Mouse (Mus musculus) erythroblast, embryonic 14.5 days (primary cell): ENCODE results near the gene Nmnat1. TPM values are rescaled to one million over a fixed set of nuclear protein-coding genes. Genes with fewer than 3 reads are reported as not detected.

Experiments
- H3K27me3 ChIP-seq: 2 replicates; pipeline ENCODE4 v1.6.1; 2012; ENCODE audit warnings: inconsistent platforms; ENCODE audit not compliant: control insufficient read depth
- H3K36me3 ChIP-seq: 2 replicates; pipeline ENCODE4 v1.6.1; 2012; ENCODE audit warnings: mild to moderate bottlenecking, inconsistent platforms; ENCODE audit not compliant: control insufficient read depth
- H3K4me1 ChIP-seq: 2 replicates; pipeline ENCODE4 v1.6.1; 2012; ENCODE audit warnings: inconsistent platforms; ENCODE audit not compliant: control insufficient read depth
- H3K4me3 ChIP-seq: replicated peaks from 2 replicates; pipeline ENCODE3; 2012; ENCODE audit warnings: moderate library complexity, mild to moderate bottlenecking, inconsistent platforms
- H3K9me3 ChIP-seq: 2 replicates; pipeline ENCODE4 v1.6.1; 2012; ENCODE audit warnings: low read length, inconsistent platforms, mixed read lengths; ENCODE audit not compliant: control insufficient read depth
- GATA1 ChIP-seq: IDR thresholded peaks from 2 replicates; pipeline ENCODE4 v1.6.1; 2012; ENCODE audit warnings: low read length, inconsistent platforms, mixed read lengths
- TAL1 ChIP-seq: IDR thresholded peaks from 3 replicates; pipeline ENCODE4 v1.6.1; 2012; ENCODE audit warnings: low read length, inconsistent platforms, mixed read lengths
- polyA plus RNA-seq: library from polyadenylated mRNA; stranded (reverse); fragments of >175 nt; gene quantifications from 2 replicates; pipeline ENCODE4 v1.2.3, GENCODE M21; 2012

Nmnat1 gene
- polyA plus RNA-seq, 1 experiment = 0.17 TPM

- H3K4me1 ChIP-seq = peaks cover 17% of the 10 kb centered on the region
- no peak for TF ChIP-seq GATA1
- no peak for TF ChIP-seq TAL1
- peaks cover 21% of the 10 kb centered on the region for H3K27me3 ChIP-seq
- H3K4me3 ChIP-seq = peak overlapping the region; percentile 70
- no peaks in the 10 kb centered on the region for H3K36me3 ChIP-seq
- H3K9me3 ChIP-seq = peaks cover 2% of the 10 kb centered on the region; the same call in 1 of the 2 replicates
Observed at GRCm38 (mm10) chr4:149518351-149519220, 33.6 kb upstream of the Nmnat1 start.

GRCm38 (mm10) chr4:149517868-149518340, 32.9 kb upstream of the Nmnat1 start, which contains the start of gene Ctnnbip1:
TSS of gene Ctnnbip1 (plus strand) at chr4:149518236.
- no peak for TF ChIP-seq GATA1
- TF ChIP-seq TAL1 = no peak
- peaks cover 2% of the 10 kb centered on the region; the same call in 1 of the 2 replicates for H3K9me3 ChIP-seq
- H3K4me1 ChIP-seq = peaks cover 17% of the 10 kb centered on the region
- peaks cover 21% of the 10 kb centered on the region for H3K27me3 ChIP-seq
- peak within 1 kb of the TSS; percentile 70 for H3K4me3 ChIP-seq
- H3K36me3 ChIP-seq = no peaks in the 10 kb centered on the region

GRCm38 (mm10) chr4:149515706-149516105, 30.7 kb upstream of the Nmnat1 start:
- no peaks in the 10 kb centered on the region for H3K36me3 ChIP-seq
- peaks cover 17% of the 10 kb centered on the region for H3K4me1 ChIP-seq
- no peak for TF ChIP-seq GATA1
- TF ChIP-seq TAL1 = no peak

DNA sequence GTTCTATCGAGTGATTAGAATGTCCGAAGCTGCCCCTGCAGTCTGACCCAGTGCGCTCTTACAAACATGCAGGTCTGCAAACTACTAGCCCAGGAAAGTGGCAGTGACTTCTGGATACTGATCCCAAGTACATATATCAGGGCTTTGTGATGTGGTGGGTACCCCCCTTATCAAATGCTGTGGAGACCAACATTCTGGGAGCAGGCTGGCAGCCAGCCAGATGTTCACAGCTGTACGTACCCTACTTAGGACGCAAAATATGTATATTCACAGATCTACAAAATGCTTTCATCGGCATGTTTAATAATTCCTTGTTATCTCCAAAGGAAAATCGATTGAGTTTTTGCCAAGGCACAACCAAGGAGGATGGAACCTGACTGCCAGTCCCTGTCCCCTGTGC, 27.1 kb upstream of the Nmnat1 start:
- Histone ChIP-seq H3K4me1 (no peaks in the 10 kb centered on the region; the same call in 1 of the 2 replicates), H3K9me3 (no peaks in the 10 kb centered on the region), H3K27me3 (no peaks in the 10 kb centered on the region), H3K36me3 (no peaks in the 10 kb centered on the region), H3K4me3 (no peak overlapping the region)
- TF ChIP-seq GATA1 (no peak), TAL1 (no peak)

More at GRCm38 (mm10) chr4:149515706-149516105, 30.7 kb upstream of the Nmnat1 start:
- Histone ChIP-seq H3K9me3 (peaks cover 2% of the 10 kb centered on the region; the same call in 1 of the 2 replicates), H3K4me3 (no peak overlapping the region), H3K27me3 (peaks cover 21% of the 10 kb centered on the region)

DNA sequence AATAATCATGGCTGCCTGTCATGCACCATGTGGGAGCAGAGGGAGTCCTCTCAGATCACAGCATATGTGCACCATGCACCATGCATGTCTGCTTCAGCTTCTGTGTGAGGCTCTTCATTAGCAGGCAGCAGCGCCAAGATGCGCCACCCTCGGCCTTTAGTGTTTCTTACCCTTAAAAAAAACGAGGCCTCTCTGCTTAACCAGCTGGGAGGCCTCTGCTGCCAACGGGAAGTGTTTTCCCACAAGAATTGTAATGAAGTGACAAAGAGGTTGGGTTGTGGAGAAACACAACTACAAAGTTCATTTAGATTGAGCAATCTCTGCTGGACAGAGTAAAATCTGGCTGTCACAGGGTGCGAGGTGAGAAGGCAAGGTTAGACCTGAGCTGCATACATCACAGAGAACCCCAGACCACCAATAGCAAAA, 26.2 kb upstream of the Nmnat1 start:
- H3K9me3 ChIP-seq = no peaks in the 10 kb centered on the region
- H3K4me1 ChIP-seq = no peaks in the 10 kb centered on the region; the same call in 1 of the 2 replicates
- H3K4me3 ChIP-seq = no peak overlapping the region
- H3K36me3 ChIP-seq = no peaks in the 10 kb centered on the region
- H3K27me3 ChIP-seq = no peaks in the 10 kb centered on the region
- no peak for TF ChIP-seq TAL1
- no peak for TF ChIP-seq GATA1

GRCm38 (mm10) chr4:149506904-149507303, 21.9 kb upstream of the Nmnat1 start:
- Histone ChIP-seq H3K36me3 (peaks cover 3% of the 10 kb centered on the region; the same call in 1 of the 2 replicates), H3K4me3 (no peak overlapping the region), H3K4me1 (no peaks in the 10 kb centered on the region), H3K27me3 (no peaks in the 10 kb centered on the region), H3K9me3 (no peaks in the 10 kb centered on the region)
- TF ChIP-seq GATA1 (no peak), TAL1 (no peak)

GRCm38 (mm10) chr4:149505261-149505967, 20.4 kb upstream of the Nmnat1 start:
- TF ChIP-seq GATA1 (no peak), TAL1 (no peak)
- H3K27me3 ChIP-seq = no peaks in the 10 kb centered on the region
- H3K9me3 ChIP-seq = no peaks in the 10 kb centered on the region
- H3K4me3 ChIP-seq = no peak overlapping the region
- H3K4me1 ChIP-seq = no peaks in the 10 kb centered on the region
- peaks cover 12% of the 10 kb centered on the region for H3K36me3 ChIP-seq

DNA sequence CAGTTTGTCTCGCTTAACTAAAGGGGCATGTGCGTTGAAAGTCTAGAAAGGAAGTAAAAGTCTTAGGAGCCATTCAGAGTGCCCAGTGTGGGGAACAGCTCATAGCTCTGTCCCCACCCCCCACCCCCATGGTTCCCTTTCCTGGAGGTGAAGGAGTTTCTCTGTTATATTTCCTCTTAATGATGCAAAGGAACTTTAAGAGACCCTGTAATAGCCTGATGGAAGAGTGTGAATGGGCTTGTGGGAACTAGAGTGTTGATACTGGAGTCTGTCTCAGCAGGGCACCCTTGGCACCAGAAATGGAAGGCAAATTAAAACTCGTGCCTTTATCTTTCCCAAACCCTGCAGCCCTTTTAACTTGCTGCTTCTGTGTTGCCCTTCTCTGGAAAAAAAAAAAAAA, 19.9 kb upstream of the Nmnat1 start:
- TF ChIP-seq TAL1 (no peak), GATA1 (no peak)

DNA sequence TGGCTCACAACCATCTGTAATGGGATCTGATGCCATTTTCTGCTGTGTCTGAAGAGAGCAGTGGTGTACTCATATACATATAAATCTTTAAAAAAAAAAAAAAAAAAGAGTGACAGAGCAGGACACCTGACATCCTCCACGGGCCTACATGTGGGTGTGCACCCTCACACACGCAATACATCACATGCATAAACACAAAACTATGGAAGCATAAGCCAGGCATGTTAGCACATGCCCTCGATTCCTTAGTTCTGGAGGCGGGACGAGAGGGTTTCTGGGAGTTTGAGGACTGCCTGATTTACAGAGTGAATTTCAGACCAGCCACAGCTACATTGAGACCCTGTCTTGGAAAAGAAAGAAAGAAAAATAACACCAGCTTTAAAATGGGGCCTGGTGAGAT, 19.4 kb upstream of the Nmnat1 start:
- Histone ChIP-seq H3K36me3 (peaks cover 21% of the 10 kb centered on the region), H3K4me1 (no peaks in the 10 kb centered on the region), H3K9me3 (no peaks in the 10 kb centered on the region), H3K4me3 (no peak overlapping the region), H3K27me3 (no peaks in the 10 kb centered on the region)
- TF ChIP-seq TAL1 (no peak), GATA1 (no peak)

More for the DNA sequence above, 19.9 kb upstream of the Nmnat1 start:
- H3K9me3 ChIP-seq = no peaks in the 10 kb centered on the region
- H3K4me3 ChIP-seq = no peak overlapping the region
- H3K27me3 ChIP-seq = no peaks in the 10 kb centered on the region
- peaks cover 17% of the 10 kb centered on the region for H3K36me3 ChIP-seq
- no peaks in the 10 kb centered on the region for H3K4me1 ChIP-seq
